8 mouse cellular contexts compared by ENCODE assay signal in genomic region chr4:135962946-135963345, GRCm38 (mm10). TPM values are rescaled to one million over a fixed set of nuclear protein-coding genes. Genes with fewer than 3 reads are reported as not detected.
DNase-seq lines count a peak whose midpoint lies in the region; ATAC-seq and TF ChIP-seq lines count a peak whose summit lies in the region.

No protein-coding gene starts in this region.

- H3K4me3 ChIP-seq in kidney, adult 2 months (ENCODE audit: insufficient read depth, low read depth, low read length): peak overlapping the region; percentile 76
- H3K4me3 ChIP-seq in hindbrain, embryonic 12.5 days: peak overlapping the region; percentile 65
- H3K4me3 ChIP-seq in midbrain, embryonic 12.5 days: peak overlapping the region; percentile 75

- 5% methylated on average over 15 of the region's 15 CpGs for WGBS in kidney, adult 2 months
- 7% methylated on average over 15 of the region's 15 CpGs for WGBS in hindbrain, embryonic 12.5 days
- WGBS in midbrain, embryonic 12.5 days: 9% methylated on average over 15 of the region's 15 CpGs

- H3K9ac ChIP-seq in hindbrain, embryonic 12.5 days: peak overlapping the region; percentile 80
- peak overlapping the region; percentile 86 for H3K9ac ChIP-seq in midbrain, embryonic 12.5 days (replicated peaks)

- peak overlapping the region; percentile 96 for H3K27ac ChIP-seq in kidney, adult 2 months (ENCODE audit: insufficient read depth, low read depth, low read length)
- peak overlapping the region; percentile 90 for H3K27ac ChIP-seq in hindbrain, embryonic 12.5 days
- H3K27ac ChIP-seq in midbrain, embryonic 12.5 days (replicated peaks): peak overlapping the region; percentile 88

- ATAC-seq in hindbrain, embryonic 12.5 days (ENCODE audit: low FRiP score): peak; percentile 24
- peak; percentile 21; the same call in 1 of the 2 replicates for ATAC-seq in midbrain, embryonic 12.5 days (ENCODE audit: low FRiP score, low read depth)

- peak overlapping the region; percentile 77 for H3K4me2 ChIP-seq in hindbrain, embryonic 12.5 days (replicated peaks)
- peak overlapping the region; percentile 96 for H3K4me2 ChIP-seq in midbrain, embryonic 12.5 days (replicated peaks)

- peaks cover 16% of the 10 kb centered on the region; the same call in 1 of the 2 replicates for H3K4me1 ChIP-seq in kidney, adult 2 months (ENCODE audit: control insufficient read depth, insufficient read depth, low read length)
- peaks cover 18% of the 10 kb centered on the region for H3K4me1 ChIP-seq in hindbrain, embryonic 12.5 days
- H3K4me1 ChIP-seq in midbrain, embryonic 12.5 days: peaks cover 19% of the 10 kb centered on the region

- H3K27me3 ChIP-seq in kidney, adult 2 months (replicated peaks; ENCODE audit: control insufficient read depth, insufficient read depth, low read length): no peaks in the 10 kb centered on the region
- H3K27me3 ChIP-seq in hindbrain, embryonic 12.5 days: no peaks in the 10 kb centered on the region; the same call in 1 of the 2 replicates
- H3K27me3 ChIP-seq in midbrain, embryonic 12.5 days: 0 out of 2 replicates have a peak, but pooled peaks cover 4% of the 10 kb centered on the region

- DNase-seq in kidney, adult 2 months: no peak
- no peak for DNase-seq in kidney, postnatal 25 days
- DNase-seq in NIH3T3 (ENCODE audit: low read depth): peak; percentile 26
- no peak for DNase-seq in right cerebral cortex, postnatal 36 days (ENCODE audit: low spot score in 2 of 2)
- no peak for DNase-seq in layer of hippocampus, postnatal 25 days (ENCODE audit: extremely low spot score in 1 of 2, low spot score in 1 of 2)
- DNase-seq in kidney, postnatal 36 days: no peak

- no peak for TF ChIP-seq POLR2A in kidney, adult 2 months (IDR thresholded peaks at IDR 0.05; ENCODE audit: low read depth, low read length)

- no peaks in the 10 kb centered on the region for H3K9me3 ChIP-seq in hindbrain, embryonic 12.5 days (replicated peaks)
- no peaks in the 10 kb centered on the region for H3K9me3 ChIP-seq in midbrain, embryonic 12.5 days

- H3K36me3 ChIP-seq in kidney, adult 2 months (ENCODE audit: control insufficient read depth, insufficient read depth, low read length): no peaks in the 10 kb centered on the region
- H3K36me3 ChIP-seq in hindbrain, embryonic 12.5 days: peaks cover 54% of the 10 kb centered on the region
- H3K36me3 ChIP-seq in midbrain, embryonic 12.5 days: peaks cover 49% of the 10 kb centered on the region

- no peak for TF ChIP-seq CTCF in kidney, adult 2 months (conservative IDR thresholded peaks at IDR 0.05; ENCODE audit: insufficient read depth, insufficient read length, low read depth, low read length)

RNA-seq across cellular contexts. Expression of gene Gale, which starts 0.6 kb away (rescaled TPM):
- polyA plus RNA-seq in kidney, adult 2 months (2012; rRNA removed): 12.9 and 13.4 TPM in 2 replicates
- 35.3 and 35.5 TPM in 2 replicates for polyA plus RNA-seq in hindbrain, embryonic 12.5 days (2016; fragmentation: Nextera tagmentation; extraction: Ambion mirVana)
- 32.1 and 32.8 TPM in 2 replicates for polyA plus RNA-seq in midbrain, embryonic 12.5 days (2016; fragmentation: Nextera tagmentation; extraction: Ambion mirVana)
- total RNA-seq in layer of hippocampus, postnatal 25 days (2021): 10 to 100 TPM; 23.1 to 31.6 TPM

RNA-seq across cellular contexts. Expression of gene Lypla2, which starts 9.5 kb away (rescaled TPM):
- 90.8 and 100 TPM in 2 replicates for polyA plus RNA-seq in kidney, adult 2 months (2012; rRNA removed)
- 153 and 167 TPM in 2 replicates for polyA plus RNA-seq in hindbrain, embryonic 12.5 days (2016; fragmentation: Nextera tagmentation; extraction: Ambion mirVana)
- polyA plus RNA-seq in midbrain, embryonic 12.5 days (2016; fragmentation: Nextera tagmentation; extraction: Ambion mirVana): 162 and 163 TPM in 2 replicates
- 100 to 1,000 TPM in 1 of 2 experiments, 10 to 100 TPM in 1; 94.7 to 110 TPM for total RNA-seq in layer of hippocampus, postnatal 25 days (2021)

RNA-seq across cellular contexts. Expression of gene Hmgcl, which starts 16.7 kb away (rescaled TPM):
- polyA plus RNA-seq in kidney, adult 2 months (2012; rRNA removed): 175 and 199 TPM in 2 replicates
- polyA plus RNA-seq in hindbrain, embryonic 12.5 days (2016; fragmentation: Nextera tagmentation; extraction: Ambion mirVana): 55.6 and 60.2 TPM in 2 replicates
- 52.7 and 54.1 TPM in 2 replicates for polyA plus RNA-seq in midbrain, embryonic 12.5 days (2016; fragmentation: Nextera tagmentation; extraction: Ambion mirVana)
- 10 to 100 TPM; 34.0 to 37.1 TPM for total RNA-seq in layer of hippocampus, postnatal 25 days (2021)

RNA-seq across cellular contexts. Expression of gene Pithd1, which starts 24.1 kb away (rescaled TPM):
- 31.8 and 33.5 TPM in 2 replicates for polyA plus RNA-seq in kidney, adult 2 months (2012; rRNA removed)
- polyA plus RNA-seq in hindbrain, embryonic 12.5 days (2016; fragmentation: Nextera tagmentation; extraction: Ambion mirVana): 58.3 and 59.8 TPM in 2 replicates
- 56.0 and 58.3 TPM in 2 replicates for polyA plus RNA-seq in midbrain, embryonic 12.5 days (2016; fragmentation: Nextera tagmentation; extraction: Ambion mirVana)
- 10 to 100 TPM; 84.3 to 89.7 TPM for total RNA-seq in layer of hippocampus, postnatal 25 days (2021)

RNA-seq across cellular contexts. Expression of gene Fuca1, which starts 42.4 kb away (rescaled TPM):
- polyA plus RNA-seq in kidney, adult 2 months (2012; rRNA removed): 161 and 226 TPM in 2 replicates
- polyA plus RNA-seq in hindbrain, embryonic 12.5 days (2016; fragmentation: Nextera tagmentation; extraction: Ambion mirVana): 50.2 and 54.1 TPM in 2 replicates
- polyA plus RNA-seq in midbrain, embryonic 12.5 days (2016; fragmentation: Nextera tagmentation; extraction: Ambion mirVana): 50.6 and 54.7 TPM in 2 replicates
- 10 to 100 TPM; 40.5 to 40.7 TPM for total RNA-seq in layer of hippocampus, postnatal 25 days (2021)
